Mouse (Mus musculus) ovary, adult 18-20 months (tissue): Measurements from ENCODE around the gene Lgals9.

ENCODE experiments used
- DNase-seq: peaks from one replicate; pipeline ENCODE4 v3.0.0; 2022; ENCODE audit warnings: low spot score, mixed read lengths

The Lgals9 gene

GRCm38 (mm10) chr11:78984483-78985177 is at the start of gene Lgals9:
Gene Lgals9 (minus strand): TSS chr11:78984946.
- peak; percentile 61 for DNase-seq

GRCm38 (mm10) chr11:79033636-79034035 is 48.9 kb upstream of the Lgals9 start:
- DNase-seq = no peak

- DNase-seq = no peak
Observed at GRCm38 (mm10) chr11:79033021-79033420, 48.3 kb upstream of the Lgals9 start.

- DNase-seq = no peak
Observed at GRCm38 (mm10) chr11:79031452-79031746, 46.7 kb upstream of the Lgals9 start.

GRCm38 (mm10) chr11:79030570-79031451 is 46.1 kb upstream of the Lgals9 start:
- DNase-seq = peak; percentile 64

- DNase-seq = no peak
Observed at GRCm38 (mm10) chr11:79023751-79024150, 39.0 kb upstream of the Lgals9 start.

- DNase-seq = no peak
Observed at GRCm38 (mm10) chr11:79023342-79023741, 38.6 kb upstream of the Lgals9 start.

GRCm38 (mm10) chr11:79022836-79023235 is 38.1 kb upstream of the Lgals9 start:
- no peak for DNase-seq

- DNase-seq = no peak
Observed at GRCm38 (mm10) chr11:79020535-79021045, 35.8 kb upstream of the Lgals9 start.

- DNase-seq = no peak
Observed at GRCm38 (mm10) chr11:79019839-79020534, 35.2 kb upstream of the Lgals9 start.

- DNase-seq = no peak
Observed at GRCm38 (mm10) chr11:79018954-79019704, 34.4 kb upstream of the Lgals9 start.

- no peak for DNase-seq
Observed at GRCm38 (mm10) chr11:79017161-79017606, 32.4 kb upstream of the Lgals9 start.

GRCm38 (mm10) chr11:79016236-79016635 is 31.5 kb upstream of the Lgals9 start:
- no peak for DNase-seq

- DNase-seq = no peak
Observed at GRCm38 (mm10) chr11:79015660-79016215, 31.0 kb upstream of the Lgals9 start.

GRCm38 (mm10) chr11:79014602-79015325 is 30.0 kb upstream of the Lgals9 start:
- DNase-seq = no peak

GRCm38 (mm10) chr11:79013806-79014205 is 29.1 kb upstream of the Lgals9 start:
- no peak for DNase-seq

- no peak for DNase-seq
Observed at GRCm38 (mm10) chr11:79013056-79013455, 28.3 kb upstream of the Lgals9 start.

- no peak for DNase-seq
Observed at GRCm38 (mm10) chr11:79012529-79012928, 27.8 kb upstream of the Lgals9 start.

- no peak for DNase-seq
Observed at GRCm38 (mm10) chr11:79008891-79009290, 24.1 kb upstream of the Lgals9 start.

GRCm38 (mm10) chr11:79008007-79008775 is 23.4 kb upstream of the Lgals9 start:
- no peak for DNase-seq
